ENCODE assay signal across 9 mouse cellular contexts in the genomic region with DNA sequence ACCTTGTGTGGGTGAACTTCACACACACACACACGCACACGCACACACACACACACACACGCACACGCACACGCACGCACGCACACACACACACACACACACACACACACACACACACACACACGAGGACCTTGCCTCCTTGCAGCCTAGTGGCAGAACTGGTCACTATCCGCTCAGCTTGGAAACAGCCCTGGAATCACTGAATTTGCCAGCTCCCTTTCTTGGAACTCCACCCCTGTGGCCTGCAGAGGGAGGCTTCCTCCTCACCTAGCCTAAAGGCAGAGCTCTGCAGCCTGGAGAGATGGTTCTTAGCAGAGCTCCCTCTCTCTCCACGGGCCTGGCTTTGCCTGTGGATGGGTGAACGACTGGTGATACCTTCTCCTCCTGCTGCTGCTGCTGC. TPM values are rescaled to one million over a fixed set of nuclear protein-coding genes. Genes with fewer than 3 reads are reported as not detected.
DNase-seq lines count a peak whose midpoint lies in the region; ATAC-seq lines count a peak whose summit lies in the region.
"Had no signal": no experiment of that assay in that cellular context is flagged by ENCODE, and none has a peak within 500 bp of the region (broad histone marks: within the 10 kb centered on the region; RNA-seq: fewer than 3 reads in every experiment).

No protein-coding gene starts in this region.

- no peak for ATAC-seq in hindbrain, embryonic 12.5 days (ENCODE audit: low FRiP score)
- no peak for ATAC-seq in megakaryocyte, adult 5-6 weeks (ENCODE audit: poor library complexity, severe bottlenecking)
- ATAC-seq in CD4-positive, CD25-positive, alpha-beta regulatory T cell, adult 4 months: no peak
- ATAC-seq: Patski had no signal

- DNase-seq in kidney, postnatal 4 days: peak; percentile 17 to 38
- DNase-seq in kidney, postnatal 25 days: no peak
- DNase-seq in cerebellum, postnatal 25 days: peak; percentile 50 to 65
- DNase-seq in neural tube, embryonic 10.5 days (ENCODE audit: extremely low spot score, low spot score): peak; percentile 39
- no peak for DNase-seq in layer of hippocampus, postnatal 36 days

- peaks cover 29% of the 10 kb centered on the region for H3K4me1 ChIP-seq in hindbrain, embryonic 12.5 days

- H3K9me3 ChIP-seq in hindbrain, embryonic 12.5 days (replicated peaks): 0 out of 2 replicates have a peak, but pooled peaks cover 3% of the 10 kb centered on the region

- H3K9ac ChIP-seq in hindbrain, embryonic 12.5 days: peak overlapping the region; percentile 82

- 18% methylated on average over 11 of the region's 11 CpGs for WGBS in hindbrain, embryonic 12.5 days

- H3K36me3 ChIP-seq in hindbrain, embryonic 12.5 days: peaks cover 2% of the 10 kb centered on the region; the same call in 1 of the 2 replicates

- peaks cover 29% of the 10 kb centered on the region for H3K27me3 ChIP-seq in hindbrain, embryonic 12.5 days
- H3K27me3 ChIP-seq: Patski had no signal

- peak overlapping the region; percentile 92 for H3K4me2 ChIP-seq in hindbrain, embryonic 12.5 days (replicated peaks)

- H3K27ac ChIP-seq in hindbrain, embryonic 12.5 days: peak overlapping the region; percentile 30; the same call in 1 of the 2 replicates

- peak overlapping the region; percentile 74 for H3K4me3 ChIP-seq in hindbrain, embryonic 12.5 days

RNA-seq across cellular contexts. Expression of a gene that starts 1.7 kb away (rescaled TPM):
- polyA plus RNA-seq in hindbrain, embryonic 12.5 days (2016; fragmentation: Nextera tagmentation; extraction: Ambion mirVana): 25.1 and 26.1 TPM in 2 replicates
- not detected in 2 replicates for total RNA-seq in megakaryocyte, adult 5-6 weeks (2015)
- total RNA-seq in megakaryocyte, adult 5-6 weeks (2017): not detected in 2 replicates
- total RNA-seq in layer of hippocampus, postnatal 36 days (2021): 10 to 100 TPM; 10.2 to 10.5 TPM
- not detected for polyA plus RNA-seq in CD4-positive, CD25-positive, alpha-beta regulatory T cell, adult 4 months (2017; shearing (Covaris generic))
- polyA plus RNA-seq: Patski had no signal

Comparison
In these comparisons a context has a peak if more than half of its experiments do, and no peak if none do; other contexts are left out.
1. DNase-seq: peak in kidney, postnatal 4 days (2 of 2), cerebellum, postnatal 25 days (2 of 2) and neural tube, embryonic 10.5 days (single experiment); none in kidney, postnatal 25 days (0 of 2) and layer of hippocampus, postnatal 36 days (0 of 2).
2. RNA of a gene that starts 1.7 kb away (total RNA-seq): 10.2 to 10.5 TPM in layer of hippocampus, postnatal 36 days; not detected in megakaryocyte, adult 5-6 weeks; every median in the first group is over 10 times any median in the second.